Mouse (Mus musculus) liver (tissue): Measurements from ENCODE around the gene Macrod2.
A peak's percentile ranks its signal among the peaks of the same experiment; 100 is the strongest.

Source experiments
- DNase-seq: peaks from one replicate; pipeline ENCODE4 v3.0.0-alpha.2; 2020; ENCODE audit warnings: mixed read lengths

The Macrod2 gene

DNA sequence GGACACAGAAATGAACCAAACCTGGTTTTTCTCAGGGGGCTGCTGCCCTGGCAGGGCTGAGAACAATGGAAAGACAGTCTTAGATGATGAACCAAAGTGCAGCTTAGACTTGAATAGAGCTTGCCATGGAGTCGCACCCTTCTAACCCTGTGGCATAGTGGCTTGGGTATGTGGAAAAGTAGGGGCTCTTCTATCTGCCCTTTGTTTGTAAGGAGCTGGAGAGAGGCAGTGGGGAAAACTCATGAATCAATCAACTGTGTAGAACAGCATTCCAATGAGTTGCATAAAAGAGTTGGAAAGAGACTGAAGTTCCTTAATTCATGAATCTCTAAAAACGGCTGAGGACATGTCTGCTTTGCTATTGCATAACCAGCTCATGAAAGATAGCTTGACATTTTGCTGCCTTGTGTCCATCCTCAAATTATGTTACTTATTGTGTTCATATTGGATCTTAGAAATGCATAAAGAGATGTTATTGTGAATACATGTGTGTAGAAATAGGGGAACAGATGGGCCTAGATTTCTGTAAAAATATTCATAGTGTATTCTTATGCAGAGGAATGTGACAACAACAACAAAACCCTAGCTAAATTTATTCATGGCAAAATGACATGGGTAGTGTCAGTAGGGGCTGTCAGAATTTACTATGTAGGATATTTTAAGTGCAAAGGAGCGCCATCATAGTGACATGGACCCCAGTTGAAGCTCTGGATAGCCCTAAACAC lies 197.6 kb downstream of the Macrod2 start:
- no peak for DNase-seq

DNA sequence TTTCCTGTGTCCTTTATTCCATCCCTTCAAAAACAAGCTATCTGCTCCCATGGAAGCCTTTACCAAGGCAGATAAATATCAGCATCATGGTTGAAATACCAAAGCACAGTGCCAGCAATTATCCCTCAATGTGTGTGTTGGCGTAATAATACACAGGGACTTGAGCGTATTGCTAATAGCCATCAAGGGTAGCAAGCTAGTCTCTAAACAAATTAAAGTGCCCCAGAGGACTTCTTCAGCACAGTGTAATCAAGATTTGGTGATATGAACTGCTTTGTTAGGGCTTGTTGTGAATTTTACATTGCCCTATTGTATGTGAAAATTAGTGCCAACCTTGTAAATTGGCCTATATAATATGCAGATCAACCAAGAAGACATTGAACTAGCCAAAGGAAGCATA lies 201.8 kb downstream of the Macrod2 start:
- no peak for DNase-seq

DNA sequence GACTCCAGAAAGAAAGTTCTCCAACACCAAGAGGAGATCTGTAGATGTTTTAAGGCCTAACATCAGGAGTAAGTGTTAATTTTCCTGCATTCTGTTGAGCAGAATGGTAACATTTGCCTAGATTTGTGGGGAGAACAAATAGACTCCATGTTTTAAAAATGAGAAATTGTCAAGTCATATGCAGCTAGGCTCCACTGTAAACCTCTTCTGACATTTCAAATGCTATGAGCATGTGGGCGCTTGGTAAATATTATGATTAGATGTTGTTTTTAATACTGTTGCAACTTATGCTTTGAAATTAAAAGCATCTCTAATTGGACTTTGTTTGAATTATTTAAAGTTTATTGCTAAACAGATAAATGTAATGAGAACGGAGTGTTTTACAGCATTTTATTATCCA lies 220.3 kb downstream of the Macrod2 start:
- DNase-seq = no peak

GRCm38 (mm10) chr2:140621730-140622337 lies 226.7 kb downstream of the Macrod2 start:
- no peak for DNase-seq

- no peak for DNase-seq
These were observed 258.4 kb downstream of the Macrod2 start for GRCm38 (mm10) chr2:140653481-140653880.

DNA sequence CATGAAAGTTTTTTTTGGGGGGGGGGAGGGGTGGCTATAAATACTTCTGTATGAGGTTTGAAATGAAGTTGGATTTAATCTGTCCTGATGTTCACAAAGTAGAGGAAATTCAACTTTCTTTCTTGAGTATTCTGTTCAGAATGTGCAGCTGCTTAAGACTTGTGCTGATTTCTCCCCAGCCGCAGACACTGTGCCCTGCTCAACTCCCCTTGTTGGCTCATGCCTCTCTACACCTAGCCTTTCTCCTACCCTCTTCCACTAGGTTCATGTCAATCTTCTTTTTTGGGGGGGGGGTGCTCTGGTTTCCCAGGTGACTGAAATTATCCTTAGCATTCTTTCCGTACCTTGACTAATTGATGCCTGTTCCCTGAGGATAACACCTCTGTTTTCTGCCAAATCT lies 258.9 kb downstream of the Macrod2 start:
- DNase-seq = no peak

DNA sequence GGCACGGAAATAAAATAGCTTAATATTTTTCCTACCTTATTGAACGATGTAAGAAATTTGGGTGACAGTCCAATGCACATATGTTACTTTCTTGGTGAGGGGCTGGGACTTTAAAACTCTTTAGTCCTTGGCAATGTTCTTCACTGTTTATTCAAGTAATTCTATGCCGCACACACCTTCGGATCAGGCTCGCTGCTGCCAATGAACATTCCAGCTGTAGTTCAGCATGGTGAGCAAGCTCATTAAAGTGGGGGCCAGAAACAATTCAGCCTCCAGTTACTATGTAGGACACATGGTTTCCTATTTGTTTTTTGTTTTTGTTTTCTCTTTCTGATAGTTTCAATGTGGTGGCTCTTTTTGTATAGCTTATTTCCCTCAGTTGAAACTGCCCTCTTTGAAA lies 267.6 kb downstream of the Macrod2 start:
- no peak for DNase-seq

DNA sequence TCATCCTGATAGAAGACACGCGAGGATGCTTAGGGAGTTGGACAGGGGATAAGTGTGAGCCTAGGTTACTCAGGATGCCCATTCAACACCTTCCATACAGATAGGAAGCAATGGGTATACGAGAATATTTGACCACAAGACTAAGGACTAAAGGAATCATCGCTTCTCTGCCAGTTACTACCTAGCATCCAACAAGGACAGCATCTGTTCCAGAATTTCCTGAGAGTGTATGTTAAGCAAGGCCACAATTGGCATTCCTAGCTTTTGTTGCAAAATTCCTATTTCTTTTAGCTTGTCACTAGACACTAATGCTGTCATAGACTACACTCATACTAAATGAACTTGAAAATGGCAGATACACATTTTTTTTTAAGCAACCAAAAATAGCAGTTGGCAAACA lies 269.3 kb downstream of the Macrod2 start:
- DNase-seq = no peak

- DNase-seq = no peak
These were observed 271.7 kb downstream of the Macrod2 start for GRCm38 (mm10) chr2:140666846-140667245.

DNA sequence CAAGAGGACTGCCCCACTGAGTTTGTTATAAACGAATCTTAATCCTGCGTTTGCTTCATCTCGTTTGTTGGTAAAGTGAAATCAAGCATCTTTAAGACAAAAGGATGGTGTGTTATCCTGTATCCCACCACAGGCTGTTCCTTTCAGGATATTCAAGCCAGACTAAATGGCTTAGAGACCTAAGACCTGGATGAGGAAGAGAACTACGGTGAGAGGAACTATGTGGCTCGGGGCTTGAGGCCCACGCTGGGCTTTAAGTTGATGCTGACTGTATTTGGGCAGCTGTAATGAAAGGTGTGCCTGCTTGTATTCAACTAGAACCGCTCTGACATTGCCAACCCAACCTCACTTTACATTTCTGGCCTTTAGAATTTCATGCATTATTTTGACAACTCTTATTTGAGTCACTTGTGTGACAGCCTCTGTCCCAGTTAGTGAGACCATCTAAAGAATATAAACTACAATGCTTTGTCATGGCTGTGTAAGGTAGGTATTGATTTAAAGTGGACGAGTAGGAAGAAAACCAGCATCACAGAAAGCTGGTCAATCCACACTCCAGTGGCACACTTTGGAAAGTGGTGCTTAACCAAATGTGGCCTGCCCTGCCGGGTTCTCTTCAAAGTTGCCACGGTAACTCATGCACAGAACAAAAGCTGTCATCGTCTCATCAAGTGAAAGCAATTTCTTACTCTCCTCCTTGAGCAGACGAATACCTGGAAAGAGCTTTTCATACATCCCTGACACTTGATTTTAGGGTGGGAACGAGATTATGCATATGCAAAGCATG lies 272.3 kb downstream of the Macrod2 start:
- no peak for DNase-seq

- DNase-seq = peak; percentile 59
These were observed 273.2 kb downstream of the Macrod2 start for GRCm38 (mm10) chr2:140668311-140668710.

DNA sequence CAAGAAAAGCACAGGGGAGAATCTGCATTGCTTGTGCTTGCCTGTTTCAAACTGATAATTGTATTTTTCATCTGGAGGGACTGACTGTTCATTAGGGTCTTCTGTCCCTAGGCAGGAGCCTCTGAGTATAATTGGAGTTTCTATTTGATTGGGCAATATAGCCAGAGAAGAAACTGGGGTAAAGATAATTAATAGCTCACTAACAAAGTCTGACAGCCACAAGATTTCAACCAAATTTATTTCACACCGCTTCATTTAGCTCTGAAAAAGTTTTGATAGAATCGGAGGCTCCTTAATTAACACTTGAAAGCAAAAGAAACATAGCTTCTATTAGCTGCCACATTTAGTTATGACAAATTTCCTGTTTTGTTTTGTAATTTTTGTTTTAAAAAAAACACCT lies 274.0 kb downstream of the Macrod2 start:
- no peak for DNase-seq

DNA sequence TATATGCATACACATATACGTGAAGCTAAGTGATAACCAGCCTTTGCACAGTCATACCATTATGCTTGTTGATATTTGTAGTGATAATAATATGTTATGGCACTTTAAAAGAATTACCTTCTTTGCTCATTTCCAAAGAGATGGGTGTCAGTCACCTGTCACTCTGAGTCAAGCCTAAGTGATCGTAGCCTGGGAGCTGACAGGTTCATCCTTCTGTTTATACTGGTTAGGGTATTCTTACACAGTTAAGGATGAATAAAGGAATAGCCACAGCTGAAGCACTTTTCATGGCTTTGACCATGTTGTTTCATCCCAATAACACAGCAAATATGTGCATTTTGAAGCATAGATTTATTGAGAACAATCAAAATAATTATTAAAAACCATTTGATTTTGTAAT lies 274.7 kb downstream of the Macrod2 start:
- no peak for DNase-seq

DNA sequence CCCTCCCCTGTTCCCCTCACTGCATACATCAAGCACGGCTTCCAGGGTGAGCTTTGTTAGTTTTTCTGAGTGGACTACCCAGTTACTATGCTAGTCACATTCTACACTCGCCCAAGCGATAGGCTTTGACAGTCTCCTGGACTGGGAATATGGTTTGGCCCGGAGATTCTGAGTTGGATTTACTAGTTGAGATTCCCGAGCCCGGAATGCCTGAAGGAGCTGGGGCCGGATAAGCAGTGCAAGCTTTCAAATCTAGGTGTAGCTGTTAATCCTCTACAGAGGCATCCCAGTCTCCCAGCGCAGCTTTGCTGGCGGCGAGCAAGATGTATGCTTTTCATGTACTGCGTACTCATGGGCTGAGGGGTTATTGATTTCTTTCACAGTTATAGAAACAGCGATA lies 275.3 kb downstream of the Macrod2 start:
- peak; percentile 10 for DNase-seq

DNA sequence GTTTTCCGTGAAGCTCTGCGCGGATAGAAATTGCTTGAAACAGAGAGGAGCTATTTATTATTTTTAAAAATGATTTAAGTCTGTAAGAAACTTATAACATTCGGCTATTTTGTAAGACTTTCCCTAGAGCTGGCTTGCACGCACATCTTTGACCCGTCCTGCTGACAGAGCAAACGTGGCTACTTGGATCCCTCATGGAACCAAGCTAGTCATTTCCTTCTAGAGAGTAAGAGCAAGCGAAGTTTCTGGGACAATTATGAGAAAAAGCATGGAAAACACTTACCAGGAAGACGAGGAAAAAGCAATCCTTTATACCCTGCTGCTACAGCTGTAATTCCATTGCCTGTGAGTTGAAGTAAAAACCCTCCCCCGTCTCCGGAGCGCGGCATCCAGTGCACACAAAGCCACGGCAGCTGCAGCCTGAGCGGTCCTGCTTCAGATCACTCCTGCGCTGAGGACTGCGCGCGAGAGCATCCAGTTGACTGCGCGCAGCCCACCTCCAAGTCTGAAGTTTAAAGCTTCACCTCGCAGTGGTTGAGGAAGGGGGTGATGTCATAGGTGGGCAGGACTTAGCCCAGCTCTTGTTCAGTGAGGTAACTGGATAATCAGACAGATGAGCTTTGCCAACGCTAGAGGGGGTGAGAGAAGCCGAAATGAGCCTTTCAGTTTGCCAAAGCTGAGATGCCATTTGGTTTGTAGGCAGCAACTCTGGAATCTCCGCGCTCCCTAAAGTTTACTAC lies 276.0 kb downstream of the Macrod2 start, which contains the start of gene Flrt3:
Gene Flrt3, minus strand, starts transcription at position 507 of the 740 bp plus-strand sequence.
- peak; percentile 76 for DNase-seq

DNA sequence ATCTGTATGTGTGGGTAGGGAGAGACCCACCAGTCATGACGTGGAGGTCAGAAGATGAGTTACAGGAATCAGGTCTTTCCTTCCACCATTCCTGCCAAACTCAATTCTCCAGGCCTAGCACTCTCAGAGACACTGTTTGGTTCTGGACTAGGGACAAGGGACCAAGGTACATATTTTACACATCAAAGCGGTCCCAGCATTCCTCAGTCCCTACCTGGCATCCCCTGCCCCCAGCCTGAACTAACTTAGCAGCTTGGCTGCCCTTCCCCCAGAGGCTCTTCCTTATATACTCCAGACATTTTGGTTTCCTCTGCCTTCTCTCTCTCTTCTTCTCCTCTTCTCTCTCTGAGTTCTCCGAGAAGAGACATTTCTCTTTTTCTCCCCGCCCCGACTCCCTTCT lies 278.4 kb downstream of the Macrod2 start:
- DNase-seq = no peak

- no peak for DNase-seq
These were observed 281.6 kb downstream of the Macrod2 start for GRCm38 (mm10) chr2:140676728-140677127.

DNA sequence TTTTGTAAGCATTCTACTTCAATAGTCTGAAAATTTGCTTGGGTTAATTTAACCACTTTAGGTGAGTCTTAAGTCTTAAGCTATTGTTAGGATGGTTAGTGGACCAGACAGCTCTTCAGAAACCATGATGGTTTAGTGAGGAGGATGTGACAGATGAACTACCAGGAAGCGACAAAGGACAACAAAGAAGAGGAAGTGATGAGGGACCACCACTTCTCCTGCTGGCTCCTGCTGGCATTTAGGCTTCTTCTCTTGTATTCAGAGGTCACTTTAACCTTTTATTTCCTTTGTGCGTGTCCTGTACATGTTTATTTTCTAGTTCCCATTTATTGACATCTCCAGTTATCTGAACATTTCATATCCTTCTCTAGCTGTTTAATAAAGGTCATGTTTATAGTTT lies 295.8 kb downstream of the Macrod2 start:
- no peak for DNase-seq

- DNase-seq = no peak
These were observed 296.3 kb downstream of the Macrod2 start for GRCm38 (mm10) chr2:140691403-140691802.

- DNase-seq = no peak
These were observed 297.4 kb downstream of the Macrod2 start for GRCm38 (mm10) chr2:140692461-140692860.

GRCm38 (mm10) chr2:140693845-140694244 lies 298.7 kb downstream of the Macrod2 start:
- no peak for DNase-seq

DNA sequence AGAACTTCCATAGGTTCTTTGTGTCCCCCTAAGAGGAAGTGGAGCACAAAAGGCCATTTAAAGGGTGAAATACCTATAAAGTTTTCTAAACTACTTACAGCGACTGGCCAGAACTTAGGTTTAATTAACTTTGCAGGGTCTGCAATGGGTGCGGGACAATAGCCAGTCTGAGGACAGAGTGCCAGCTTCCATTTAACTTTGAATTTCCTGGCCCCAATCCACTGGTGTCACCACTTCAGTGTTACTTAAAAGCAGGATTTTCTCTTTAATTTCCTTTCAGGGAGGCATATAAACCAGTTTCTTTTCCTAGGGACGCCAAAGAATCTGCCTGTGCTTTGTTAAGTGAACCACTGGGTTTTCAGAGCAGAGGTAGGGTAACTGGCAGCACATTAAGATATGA lies 303.5 kb downstream of the Macrod2 start:
- no peak for DNase-seq

DNA sequence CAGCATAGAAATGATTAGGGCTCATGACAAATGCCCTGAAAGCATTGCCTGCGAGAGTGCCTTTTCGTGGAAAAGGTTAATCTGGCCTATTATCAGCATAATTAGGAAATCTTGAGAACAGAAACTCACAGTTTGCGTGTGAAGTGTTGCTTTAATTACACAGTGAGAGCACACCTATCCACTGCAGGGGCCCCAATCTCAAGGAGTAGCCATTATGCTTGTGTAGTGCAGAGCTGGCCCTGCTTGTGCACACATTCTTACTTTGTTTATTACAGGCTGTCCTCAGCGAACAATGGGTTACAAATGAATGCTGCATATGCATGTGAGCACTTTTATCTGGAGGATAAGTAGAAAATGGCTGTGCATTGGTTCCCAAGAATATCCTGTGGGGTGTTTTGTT lies 308.3 kb downstream of the Macrod2 start:
- DNase-seq = no peak
